ENCODE assay signal across 8 mouse cellular contexts in the genomic region with DNA sequence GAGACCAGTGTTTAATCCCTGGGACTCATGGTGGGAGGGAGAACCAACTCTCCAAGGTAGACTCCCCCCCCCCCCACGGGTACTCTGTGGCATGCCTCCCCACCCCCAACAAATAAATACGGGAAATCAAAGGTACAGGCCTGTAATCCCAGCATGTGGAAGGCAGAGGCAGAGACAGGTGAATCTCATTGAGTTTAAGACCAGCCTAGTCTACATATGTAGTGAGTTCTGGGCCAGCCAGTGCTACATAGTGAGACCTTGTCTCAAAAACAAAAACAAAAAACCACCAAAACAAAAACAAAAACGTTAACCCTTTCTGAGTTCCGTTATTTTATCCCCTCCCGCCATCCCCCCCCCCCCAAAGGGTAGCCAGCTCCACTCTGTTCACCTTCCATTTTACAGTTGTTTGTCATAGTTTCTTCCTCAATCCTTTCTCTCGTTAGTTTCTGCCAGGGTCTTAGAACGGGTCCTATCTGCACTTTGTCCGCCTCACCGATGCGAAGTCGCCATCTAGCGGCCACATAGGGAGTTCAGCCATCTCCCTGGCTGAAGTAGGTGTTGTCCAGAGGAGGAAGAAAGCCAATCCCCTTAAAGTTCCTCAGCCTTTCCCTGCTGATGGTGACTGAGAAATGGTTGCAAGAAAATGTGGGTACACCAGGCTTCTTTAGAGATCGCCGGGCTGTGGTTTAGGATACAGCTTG. TPM values are rescaled to one million over a fixed set of nuclear protein-coding genes. Genes with fewer than 3 reads are reported as not detected.
DNase-seq lines count a peak whose midpoint lies in the region; ATAC-seq and TF ChIP-seq lines count a peak whose summit lies in the region.

No protein-coding gene starts in this region.

- H3K4me1 ChIP-seq in hindbrain, embryonic 15.5 days (replicated peaks), result peaks cover 15% of the 10 kb centered on the region

- H3K4me2 ChIP-seq in hindbrain, embryonic 15.5 days, result no peak overlapping the region

- no peaks in the 10 kb centered on the region for H3K36me3 ChIP-seq in hindbrain, embryonic 15.5 days

- peak; percentile 73 for DNase-seq in T-cell, adult 2 months (ENCODE audit: low spot score)
- DNase-seq in cerebellum, postnatal 25 days, result peak; percentile 81 to 90
- DNase-seq in gastrocnemius, adult 2 months, result peak; percentile 88
- DNase-seq in layer of hippocampus, postnatal 36 days, result peak; percentile 75 to 77
- peak; percentile 79 to 84 for DNase-seq in right cerebral cortex, adult 2 months (ENCODE audit: low spot score in 2 of 2)
- DNase-seq in urinary bladder, postnatal 25 days (ENCODE audit: low spot score), result peak; percentile 78

- H3K9me3 ChIP-seq in hindbrain, embryonic 15.5 days, result no peaks in the 10 kb centered on the region

- intact Hi-C loops in gastrocnemius, adult 2 months (cut with DNase I), result loop anchor here (2.0 kb wide), 1 partner anchor 159 kb away; no protein-coding TSS in a partner anchor

- 13% methylated on average over 14 of the region's 14 CpGs for WGBS in hindbrain, embryonic 15.5 days

- H3K27ac ChIP-seq in gastrocnemius, adult 2 months, result peak overlapping the region; percentile 25; the same call in 1 of the 2 replicates
- H3K27ac ChIP-seq in hindbrain, embryonic 15.5 days (replicated peaks), result no peak overlapping the region

- no peak overlapping the region for H3K9ac ChIP-seq in hindbrain, embryonic 15.5 days

- peak; percentile 48 for ATAC-seq in hindbrain, embryonic 15.5 days (ENCODE audit: low FRiP score, low read depth)
- peak; percentile 84 for ATAC-seq in megakaryocyte, adult 5-6 weeks (ENCODE audit: poor library complexity, severe bottlenecking)

- H3K27me3 ChIP-seq in hindbrain, embryonic 15.5 days, result no peaks in the 10 kb centered on the region

- TF ChIP-seq CTCF in gastrocnemius, adult 2 months (IDR thresholded peaks at IDR 0.05), result peak; percentile 84

- H3K4me3 ChIP-seq in gastrocnemius, adult 2 months, result no peak overlapping the region
- no peak overlapping the region for H3K4me3 ChIP-seq in hindbrain, embryonic 15.5 days

RNA-seq across cellular contexts. Expression of a gene that starts 9.1 kb away (rescaled TPM):
- total RNA-seq in gastrocnemius, adult 2 months (2021), result 1 to 10 TPM; 8.0 to 8.3 TPM
- polyA plus RNA-seq in hindbrain, embryonic 15.5 days (2015; fragmentation: Nextera tagmentation; extraction: Ambion mirVana), result 19.2 and 22.8 TPM in 2 replicates
- total RNA-seq in layer of hippocampus, postnatal 36 days (2021), result 10 to 100 TPM; 37.4 to 41.9 TPM
- total RNA-seq in megakaryocyte, adult 5-6 weeks (2015), result 18.2 and 18.8 TPM in 2 replicates
- total RNA-seq in megakaryocyte, adult 5-6 weeks (2017), result 12.9 and 17.9 TPM in 2 replicates
